Mouse (Mus musculus) ES-E14 (cell line): ENCODE measurements at regions not wholly inside any gene's neighbourhood (a gene's known extent, or its start where the extent isn't known, plus 50 kb on each side); places are given as distances from the start of the nearest gene placed in this dataset.

ENCODE experiments used
- DNase-seq: peaks from one replicate; pipeline ENCODE4 v3.0.0-alpha.2; 2013; ENCODE audit warnings: low read depth, low spot score
- H3K27ac ChIP-seq: 2 replicates; pipeline ENCODE4 v1.5.1; 2012; ENCODE audit warnings: low read depth, mild to moderate bottlenecking, low read length, moderate library complexity, mixed read lengths; ENCODE audit not compliant: poor library complexity, insufficient read depth, severe bottlenecking
- H3K36me3 ChIP-seq: 2 replicates; pipeline ENCODE4 v1.6.1; 2012; ENCODE audit warnings: mild to moderate bottlenecking, low read length, moderate library complexity, mixed read lengths; ENCODE audit not compliant: control insufficient read depth, poor library complexity, insufficient read depth, severe bottlenecking
- H3K4me1 ChIP-seq, 2 experiments: fragments of 150-350 bp in 1 of 2; sonication (generic) in 1 of 2; 2 replicates each; pipeline ENCODE4 v1.6.1; 2012; ENCODE audit warnings: low read length in 2 of 2, mild to moderate bottlenecking in 1 of 2, mixed read lengths in 1 of 2; ENCODE audit not compliant: control insufficient read depth in 2 of 2, insufficient read depth in 2 of 2, poor library complexity in 1 of 2
- H3K4me3 ChIP-seq, 2 experiments: fragments of 150-350 bp in 1 of 2; sonication (generic) in 1 of 2; 2 replicates each; pipeline ENCODE4 v1.5.1; 2012; ENCODE audit warnings: low read length in 2 of 2, low read depth in 1 of 2, mild to moderate bottlenecking in 1 of 2, mixed read lengths in 1 of 2; ENCODE audit not compliant: insufficient read depth in 1 of 2, poor library complexity in 1 of 2, severe bottlenecking in 1 of 2
- H3K9ac ChIP-seq: 2 replicates; pipeline ENCODE4 v1.6.1; 2012; ENCODE audit warnings: low read depth, mild to moderate bottlenecking, low read length, mixed read lengths; ENCODE audit not compliant: poor library complexity, insufficient read depth, severe bottlenecking
- H3K9me3 ChIP-seq: fragments of 150-350 bp; sonication (generic); 2 replicates; pipeline ENCODE4 v1.6.1; 2012; ENCODE audit warnings: low read depth, mild to moderate bottlenecking, low read length; ENCODE audit not compliant: control insufficient read depth, insufficient read depth
- CHD2 ChIP-seq: IDR thresholded peaks from 2 replicates; pipeline ENCODE4 v1.6.1; 2014; ENCODE audit warnings: mild to moderate bottlenecking, low read depth, low read length, inconsistent platforms
- HCFC1 ChIP-seq: IDR thresholded peaks from 2 replicates; pipeline ENCODE4 v1.6.1; 2012; ENCODE audit warnings: low read length, inconsistent platforms, borderline replicate concordance; ENCODE audit not compliant: insufficient read depth
- MAFK ChIP-seq: IDR thresholded peaks from 2 replicates; pipeline ENCODE4 v1.6.1; 2014; ENCODE audit warnings: mild to moderate bottlenecking, low read depth, low read length, inconsistent platforms; ENCODE audit not compliant: insufficient read depth
- ZC3H11A ChIP-seq: IDR thresholded peaks from 2 replicates; pipeline ENCODE4 v1.6.1; 2012; ENCODE audit warnings: low read depth, mild to moderate bottlenecking, inconsistent platforms, low read length, borderline replicate concordance
- ZNF384 ChIP-seq: IDR thresholded peaks from 2 replicates; pipeline ENCODE4 v1.6.1; 2012; ENCODE audit warnings: low read depth, low read length, inconsistent platforms
- in situ Hi-C, 2 experiments: fragments of 600-800 bp; cut with MboI; formaldehyde crosslinking; loops; one replicate each; pipeline ENCODE4 v1.15.1; 2025; ENCODE audit warnings: low sequenced_read_pairs in 2 of 2, inconsistent platforms in 1 of 2; ENCODE audit not compliant: unreplicated experiment in 2 of 2

GRCm38 (mm10) chr3:117265790-117266189, 94.9 kb downstream of the Plppr4 start:
- Histone ChIP-seq H3K4me3 (no peak overlapping the region), H3K27ac (no peak overlapping the region), H3K4me1 (no peaks in the 10 kb centered on the region), H3K9ac (no peak overlapping the region), H3K36me3 (no peaks in the 10 kb centered on the region), H3K9me3 (no peaks in the 10 kb centered on the region)
- no peak for DNase-seq
- TF ChIP-seq HCFC1 (no peak), ZC3H11A (no peak), ZNF384 (no peak), MAFK (no peak), CHD2 (no peak)
- in situ Hi-C loops = no loop called here

GRCm38 (mm10) chr3:117247833-117248232, 112.8 kb downstream of the Plppr4 start:
- DNase-seq = no peak
- TF ChIP-seq CHD2 (no peak), ZNF384 (no peak), ZC3H11A (no peak), HCFC1 (no peak), MAFK (no peak)
- H3K4me1 ChIP-seq = no peaks in the 10 kb centered on the region
- in situ Hi-C loops = no loop called here
- no peak overlapping the region for H3K9ac ChIP-seq
- H3K9me3 ChIP-seq = no peaks in the 10 kb centered on the region
- H3K27ac ChIP-seq = no peak overlapping the region
- no peak overlapping the region for H3K4me3 ChIP-seq
- H3K36me3 ChIP-seq = no peaks in the 10 kb centered on the region

GRCm38 (mm10) chr3:117241810-117242209, 118.9 kb downstream of the Plppr4 start:
- H3K9ac ChIP-seq = no peak overlapping the region
- no peak for TF ChIP-seq MAFK
- TF ChIP-seq CHD2 = no peak
- TF ChIP-seq HCFC1 = no peak
- TF ChIP-seq ZNF384 = no peak
- no peak for TF ChIP-seq ZC3H11A
- H3K9me3 ChIP-seq = no peaks in the 10 kb centered on the region
- DNase-seq = no peak
- H3K27ac ChIP-seq = no peak overlapping the region
- no peak overlapping the region for H3K4me3 ChIP-seq
- no peaks in the 10 kb centered on the region for H3K36me3 ChIP-seq
- in situ Hi-C loops = no loop called here
- no peaks in the 10 kb centered on the region for H3K4me1 ChIP-seq

GRCm38 (mm10) chr3:117226616-117227015, 134.1 kb downstream of the Plppr4 start:
- no peak overlapping the region for H3K9ac ChIP-seq
- no peaks in the 10 kb centered on the region for H3K4me1 ChIP-seq
- H3K4me3 ChIP-seq = no peak overlapping the region
- DNase-seq = no peak
- no peak overlapping the region for H3K27ac ChIP-seq
- no peaks in the 10 kb centered on the region for H3K9me3 ChIP-seq
- no peaks in the 10 kb centered on the region for H3K36me3 ChIP-seq
- in situ Hi-C loops = no loop called here
- TF ChIP-seq ZNF384 = no peak
- no peak for TF ChIP-seq HCFC1
- TF ChIP-seq MAFK = no peak
- TF ChIP-seq CHD2 = no peak
- TF ChIP-seq ZC3H11A = no peak

GRCm38 (mm10) chr3:117225041-117225440, 135.6 kb downstream of the Plppr4 start:
- H3K9ac ChIP-seq = no peak overlapping the region
- no peak overlapping the region for H3K27ac ChIP-seq
- no peak for TF ChIP-seq ZNF384
- no peak for TF ChIP-seq ZC3H11A
- no peaks in the 10 kb centered on the region for H3K36me3 ChIP-seq
- no peaks in the 10 kb centered on the region for H3K4me1 ChIP-seq
- no peak overlapping the region for H3K4me3 ChIP-seq
- in situ Hi-C loops = no loop called here
- H3K9me3 ChIP-seq = no peaks in the 10 kb centered on the region
- DNase-seq = no peak
